Mouse (Mus musculus): ENCODE measurements around the gene Kdelr3.

Gene Kdelr3

DNA sequence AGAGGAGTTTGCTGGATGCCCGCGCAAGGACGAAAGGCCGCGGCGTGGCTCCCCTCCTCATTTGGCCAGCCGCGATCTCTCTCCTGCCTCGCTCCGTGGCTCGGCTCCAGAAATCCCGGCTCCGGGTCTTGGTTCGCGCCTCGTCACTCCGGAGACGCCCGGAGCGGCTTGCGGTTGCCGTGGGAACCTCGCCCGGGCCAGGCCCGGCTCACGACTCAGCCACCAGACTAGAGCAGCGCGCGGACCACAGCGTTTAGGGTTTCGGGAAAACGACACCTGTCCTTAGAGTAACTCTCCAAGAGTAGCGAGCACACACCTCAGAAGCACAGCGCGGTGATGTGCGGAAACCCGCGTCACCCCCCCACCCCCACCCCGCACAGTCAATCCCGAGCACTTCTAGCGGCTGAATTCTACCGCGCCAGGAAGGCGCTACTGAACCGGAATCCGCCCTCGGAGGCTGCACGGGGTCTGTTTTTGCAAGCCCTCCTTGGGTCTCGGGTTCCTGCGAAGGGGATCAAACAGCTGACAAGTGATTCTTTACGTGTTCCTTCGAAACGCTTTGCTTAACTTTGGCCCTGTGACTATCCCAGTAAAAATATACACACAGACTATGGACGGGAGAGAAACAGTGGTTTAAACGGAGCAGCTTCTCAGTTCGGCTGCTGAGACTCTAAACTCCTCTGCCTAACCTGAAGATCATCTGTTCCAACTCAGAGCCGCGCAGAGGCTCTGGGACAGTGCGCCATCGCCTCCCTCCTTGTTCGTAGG, 4.5 kb upstream of the Kdelr3 start:
- peak; percentile 50 for DNase-seq (ENCODE audit: low read depth)

DNA sequence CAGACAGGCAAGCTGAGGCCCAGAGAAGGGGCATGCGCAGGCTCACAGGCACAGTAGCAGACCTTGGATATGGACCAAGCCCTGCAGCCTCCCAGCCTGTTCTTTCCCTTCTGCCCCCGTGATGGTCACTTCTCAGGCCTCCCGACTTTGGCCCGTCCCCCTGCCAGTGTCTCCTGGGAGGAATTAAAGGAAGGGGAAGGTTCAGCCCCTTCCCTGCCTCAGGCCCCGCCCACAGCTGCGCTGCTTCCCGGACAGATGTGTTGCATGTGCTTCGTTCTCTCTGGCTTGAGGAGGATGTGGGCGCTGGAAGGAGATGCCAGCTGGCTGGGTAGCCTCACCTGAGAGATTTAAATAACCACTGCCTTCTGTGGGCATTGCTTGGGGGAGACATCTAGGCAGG, 2.3 kb upstream of the Kdelr3 start:
- no peak for DNase-seq (ENCODE audit: low read depth)

DNA sequence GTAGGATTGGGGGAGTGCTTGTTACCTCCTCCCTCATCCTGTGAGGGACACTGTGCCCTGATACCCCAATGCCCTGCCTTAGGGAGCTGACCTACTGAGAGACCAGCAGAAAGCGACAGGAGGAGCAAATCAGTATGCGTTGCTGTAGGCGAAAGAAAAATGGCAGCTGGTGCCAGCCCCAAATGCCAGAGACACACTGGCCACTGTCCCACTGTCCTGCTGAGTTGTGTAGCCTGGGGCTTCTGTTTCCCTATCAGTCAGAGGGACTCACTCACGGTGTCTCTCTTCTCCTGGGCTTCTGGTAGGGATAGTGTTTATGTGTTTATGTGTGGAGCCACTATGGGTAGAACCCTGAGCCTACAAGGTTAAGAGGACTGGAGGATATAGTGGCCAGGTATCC, 1.5 kb downstream of the Kdelr3 start:
- no peak for DNase-seq (ENCODE audit: low read depth)

- no peak for DNase-seq (ENCODE audit: low read depth)
These were observed 2.4 kb downstream of the Kdelr3 start for GRCm38 (mm10) chr15:79518571-79518970.

GRCm38 (mm10) chr15:79519400-79520220, 3.4 kb downstream of the Kdelr3 start:
- DNase-seq (ENCODE audit: low read depth) = no peak

- DNase-seq (ENCODE audit: low read depth) = no peak
These were observed 9.4 kb downstream of the Kdelr3 start for GRCm38 (mm10) chr15:79525564-79525963.

DNA sequence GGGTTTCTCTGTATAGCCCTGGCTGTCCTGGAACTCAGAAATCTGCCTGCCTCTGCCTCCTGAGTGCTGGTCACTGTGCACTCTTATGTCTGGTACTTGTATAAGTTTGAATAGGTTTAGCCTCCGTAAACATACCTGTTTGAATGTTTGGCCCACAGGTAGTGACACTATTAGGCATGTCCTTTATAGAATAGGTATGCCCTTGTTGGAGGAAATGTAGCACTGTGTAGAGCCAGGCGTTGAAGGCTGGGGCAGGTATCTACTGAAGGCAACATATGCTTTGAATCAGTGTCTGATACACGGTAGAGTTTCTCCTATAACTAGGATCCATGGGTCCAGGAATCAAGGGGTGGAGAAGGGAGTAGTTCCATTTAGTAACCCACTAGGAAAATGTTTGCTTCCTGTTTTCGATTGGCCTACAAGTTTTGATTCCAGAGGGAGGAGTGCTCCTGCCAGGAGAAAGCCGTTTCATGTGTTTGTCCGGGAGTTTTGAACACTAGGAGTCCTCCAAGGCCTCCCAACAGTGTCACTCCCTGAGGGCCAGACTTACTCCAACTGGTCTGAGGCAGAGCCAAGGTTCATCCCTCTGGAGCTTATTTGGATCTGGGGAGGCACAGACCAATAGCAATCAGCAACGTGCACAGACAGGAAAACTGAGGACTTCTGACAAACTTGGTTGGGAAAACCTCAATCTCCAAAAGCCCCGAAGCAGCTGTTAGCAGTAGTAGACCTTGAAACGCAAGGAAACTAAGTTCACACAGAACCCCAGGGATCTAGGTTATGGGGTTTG, 10.0 kb downstream of the Kdelr3 start:
- no peak for DNase-seq (ENCODE audit: low read depth)

- no peak for DNase-seq (ENCODE audit: low read depth)
These were observed 11.0 kb downstream of the Kdelr3 start for GRCm38 (mm10) chr15:79527192-79527591.

- no peak for DNase-seq (ENCODE audit: low read depth)
These were observed 11.9 kb downstream of the Kdelr3 start for GRCm38 (mm10) chr15:79527991-79528639.

GRCm38 (mm10) chr15:79529935-79530334, 13.7 kb downstream of the Kdelr3 start:
- no peak for DNase-seq (ENCODE audit: low read depth)

DNA sequence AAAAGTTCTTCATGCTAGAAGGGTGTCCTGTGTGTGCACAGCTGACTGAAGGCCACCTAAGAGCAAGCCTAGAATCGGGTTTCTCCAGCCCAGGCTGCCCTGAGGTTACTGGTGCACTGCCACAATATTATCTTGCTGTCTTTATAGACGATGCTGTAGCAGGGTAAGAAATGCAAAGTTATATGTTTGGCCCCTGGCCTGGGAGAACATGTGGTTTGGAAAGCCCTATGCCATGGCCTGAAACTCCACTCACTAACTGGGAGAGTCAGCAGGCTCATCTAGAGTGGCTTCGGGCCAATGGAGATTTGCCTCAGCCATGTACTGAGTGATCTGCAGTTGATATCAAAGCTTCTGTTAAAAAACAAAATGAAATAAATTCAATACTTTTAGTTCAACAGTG, 17.6 kb downstream of the Kdelr3 start:
- no peak for DNase-seq (ENCODE audit: low read depth)

DNA sequence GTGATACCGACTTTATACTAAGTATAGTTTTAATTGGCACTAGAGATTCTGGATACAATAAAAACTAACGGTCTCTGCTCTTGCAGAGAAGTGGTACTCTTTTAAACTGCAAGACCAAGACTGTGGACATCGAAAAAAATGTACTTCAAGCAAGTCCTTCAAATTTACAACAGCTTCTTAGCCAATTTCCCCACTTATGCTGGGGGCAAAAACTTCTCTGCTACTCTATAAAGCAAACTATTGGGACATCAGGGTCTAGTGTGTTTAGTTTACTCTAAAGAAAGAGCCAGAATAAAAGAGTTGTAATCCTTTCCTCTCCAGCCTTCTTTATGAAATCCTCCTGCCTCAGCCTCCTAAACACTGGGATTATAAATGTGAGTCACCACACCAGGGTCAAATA, 27.8 kb downstream of the Kdelr3 start:
- DNase-seq (ENCODE audit: low read depth) = no peak

DNA sequence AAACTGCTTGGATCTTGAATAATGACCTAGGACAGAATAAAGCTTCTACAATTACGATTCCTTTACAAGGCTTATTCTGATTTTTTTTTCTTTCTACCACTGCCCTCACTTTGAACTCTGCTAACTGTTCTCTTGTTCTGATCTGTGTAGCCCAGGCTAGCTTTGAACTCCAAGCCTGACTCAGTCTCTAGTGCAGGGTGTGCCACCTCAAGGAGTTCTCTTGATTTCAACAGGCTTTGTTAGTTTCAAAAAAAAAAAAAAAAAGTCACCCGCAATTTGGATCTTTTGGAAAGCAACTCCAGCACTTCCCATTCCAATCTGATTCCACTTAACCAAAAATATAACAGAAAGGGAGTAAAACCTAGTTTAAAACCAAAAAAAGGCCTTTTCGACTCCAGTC, 29.3 kb downstream of the Kdelr3 start:
- no peak for DNase-seq (ENCODE audit: low read depth)

DNA sequence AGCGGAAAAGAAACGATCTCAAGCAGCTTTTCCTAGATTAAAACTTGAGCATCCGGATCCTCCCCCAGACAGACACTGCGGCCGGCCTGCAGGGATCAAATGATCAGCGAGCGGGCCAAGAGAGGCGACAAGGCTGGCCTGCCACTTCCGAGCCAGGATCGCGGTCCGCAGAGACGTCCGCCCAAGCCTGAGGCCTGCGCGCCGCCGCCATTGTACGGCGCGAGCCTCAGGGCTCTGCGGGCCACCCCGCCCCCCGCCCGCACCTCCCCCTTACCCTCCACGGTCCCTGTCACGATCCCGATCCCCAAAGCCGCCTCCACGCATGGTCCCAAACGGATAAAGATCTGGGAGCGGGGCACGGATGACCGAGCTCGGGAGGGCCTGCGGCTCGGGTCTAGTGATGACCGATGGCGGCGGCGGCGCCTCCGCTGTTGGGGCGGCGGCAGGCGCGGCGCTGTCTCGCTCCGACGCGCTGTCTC, 29.7 kb downstream of the Kdelr3 start:
- DNase-seq (ENCODE audit: low read depth) = peak; percentile 31

- DNase-seq (ENCODE audit: low read depth) = peak; percentile 94
These were observed 30.4 kb downstream of the Kdelr3 start, which contains the start of gene Ddx17 for GRCm38 (mm10) chr15:79546410-79547288. Ddx17 (minus strand) TSS chr15:79546741.

DNA sequence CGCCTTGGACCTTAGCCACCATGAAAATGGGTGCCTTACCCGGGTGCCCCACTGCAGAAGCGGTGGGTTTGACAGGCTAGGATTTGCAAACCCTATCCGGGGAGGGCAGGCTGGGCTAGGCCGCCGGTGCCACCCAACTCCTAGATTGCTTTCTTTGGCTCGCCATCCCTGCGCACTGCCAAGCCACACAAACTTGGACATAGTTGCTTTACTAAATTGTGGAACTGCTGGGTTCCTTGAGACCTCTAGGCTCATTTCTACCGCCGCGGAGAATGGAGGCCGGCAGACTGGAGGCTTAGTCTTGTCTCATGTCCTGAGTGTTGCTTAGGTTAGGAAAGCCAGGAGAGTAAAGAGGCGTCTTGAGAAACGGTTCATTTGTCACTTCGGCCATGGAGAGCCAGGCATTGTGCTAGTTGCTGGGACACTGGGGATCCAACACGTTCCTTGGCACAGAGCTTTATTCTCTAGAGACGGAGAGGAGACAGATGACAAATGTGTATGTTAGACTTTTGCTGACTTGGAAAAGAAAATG, 31.1 kb downstream of the Kdelr3 start:
- no peak for DNase-seq (ENCODE audit: low read depth)

DNA sequence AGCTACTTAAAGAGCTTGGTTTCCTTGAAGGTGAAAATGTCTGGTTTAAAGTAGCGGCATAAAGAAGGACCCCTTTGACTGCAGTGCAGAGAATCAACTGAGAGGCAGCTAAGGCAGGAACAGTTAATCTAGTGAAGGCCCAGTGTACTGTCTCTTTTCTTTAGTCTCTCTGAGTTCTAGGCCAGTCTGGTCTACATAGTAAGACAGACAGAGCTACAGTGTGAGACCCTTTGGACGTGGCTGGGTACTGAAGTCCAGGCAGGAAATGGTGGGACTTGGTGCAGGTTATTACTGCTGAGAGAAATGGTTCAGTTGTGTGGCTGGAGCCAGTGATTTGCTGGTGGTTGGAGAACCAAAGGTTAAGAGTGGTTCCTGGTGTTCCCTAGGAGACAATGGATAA, 32.0 kb downstream of the Kdelr3 start:
- DNase-seq (ENCODE audit: low read depth) = no peak

DNA sequence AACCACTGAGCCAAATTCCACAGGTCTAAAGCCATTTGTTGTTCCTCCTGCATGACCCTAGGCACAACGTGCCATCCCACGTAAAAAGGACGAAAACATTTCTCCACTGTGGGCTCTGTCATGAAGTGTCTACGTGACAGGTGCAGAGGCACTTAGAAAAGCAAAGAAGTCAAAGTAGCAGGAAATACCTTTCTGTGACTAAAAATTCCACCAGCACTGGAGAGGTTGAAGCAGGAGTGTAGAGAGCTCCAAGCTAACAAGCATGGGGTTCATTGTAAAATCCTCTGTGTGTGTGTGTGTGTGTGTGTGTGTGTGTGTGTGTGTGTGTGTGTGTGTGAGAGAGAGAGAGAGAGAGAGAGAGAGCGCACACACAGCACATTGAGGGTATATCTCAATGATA, 36.4 kb downstream of the Kdelr3 start:
- no peak for DNase-seq (ENCODE audit: low read depth)

GRCm38 (mm10) chr15:79559649-79560048, 43.4 kb downstream of the Kdelr3 start:
- DNase-seq (ENCODE audit: low read depth) = no peak

- no peak for DNase-seq (ENCODE audit: low read depth)
These were observed 46.2 kb downstream of the Kdelr3 start for GRCm38 (mm10) chr15:79562417-79562816.
